Mouse (Mus musculus) limb, embryonic 10.5 days (tissue): Measurements from ENCODE around the gene H2-M10.6. TPM values are rescaled to one million over a fixed set of nuclear protein-coding genes. Genes with fewer than 3 reads are reported as not detected.

ENCODE experiments used
- DNase-seq: peaks from one replicate; pipeline ENCODE4 v3.0.0-alpha.2; 2017; ENCODE audit warnings: low spot score
- H3K27ac ChIP-seq: fragments of 300-500 bp; sonication (generic); 2 replicates; pipeline ENCODE4 v1.5.1; 2016; ENCODE audit warnings: mild to moderate bottlenecking
- H3K27me3 ChIP-seq: fragments of 300-500 bp; sonication (generic); 2 replicates; pipeline ENCODE4 v1.6.1; 2016; ENCODE audit warnings: low read depth, mild to moderate bottlenecking; ENCODE audit not compliant: poor library complexity, severe bottlenecking
- H3K36me3 ChIP-seq: fragments of 300-500 bp; sonication (generic); 2 replicates; pipeline ENCODE4 v1.6.1; 2016; ENCODE audit warnings: mild to moderate bottlenecking, moderate library complexity
- H3K4me1 ChIP-seq: fragments of 300-500 bp; sonication (generic); 2 replicates; pipeline ENCODE4 v1.6.1; 2016
- H3K4me3 ChIP-seq: fragments of 300-500 bp; sonication (generic); 2 replicates; pipeline ENCODE4 v1.5.1; 2016; ENCODE audit warnings: mild to moderate bottlenecking, moderate library complexity
- H3K9me3 ChIP-seq: fragments of 300-500 bp; sonication (generic); replicated peaks from 2 replicates; pipeline ENCODE4 v1.6.1; 2016; ENCODE audit warnings: mild to moderate bottlenecking
- WGBS: fragments of 180-500 bp; shearing (Covaris S2); methylation state at CpG from one replicate; pipeline ENCODE4 v1.1.7; 2016; 5-methylcytosine and 5-hydroxymethylcytosine counted together
- polyA plus RNA-seq: library from polyadenylated mRNA; unstranded; fragments of >200 nt; fragmentation: Nextera tagmentation; extraction: Ambion mirVana; gene quantifications from 2 replicates; pipeline ENCODE4 v1.2.1, GENCODE M21; 2016

The H2-M10.6 gene
- polyA plus RNA-seq, 1 experiment from 2014 or later = not detected

GRCm38 (mm10) chr17:36828488-36828887 lies 16.5 kb downstream of the H2-M10.6 start:
- no peaks in the 10 kb centered on the region for H3K27me3 ChIP-seq
- H3K36me3 ChIP-seq = no peaks in the 10 kb centered on the region
- H3K4me1 ChIP-seq = no peaks in the 10 kb centered on the region
- no peak overlapping the region for H3K4me3 ChIP-seq
- H3K9me3 ChIP-seq = no peaks in the 10 kb centered on the region
- no peak for DNase-seq
- WGBS = 92% methylated on average over 2 of the region's 2 CpGs
- no peak overlapping the region for H3K27ac ChIP-seq

GRCm38 (mm10) chr17:36830470-36830869 lies 18.5 kb downstream of the H2-M10.6 start:
- 85% methylated on average over 3 of the region's 3 CpGs for WGBS
- H3K27me3 ChIP-seq = no peaks in the 10 kb centered on the region
- DNase-seq = no peak

GRCm38 (mm10) chr17:36832694-36833093 lies 20.7 kb downstream of the H2-M10.6 start:
- H3K4me3 ChIP-seq = no peak overlapping the region
- no peak overlapping the region for H3K27ac ChIP-seq
- peaks cover 9% of the 10 kb centered on the region for H3K4me1 ChIP-seq
- H3K36me3 ChIP-seq = no peaks in the 10 kb centered on the region
- H3K9me3 ChIP-seq = no peaks in the 10 kb centered on the region
- H3K27me3 ChIP-seq = no peaks in the 10 kb centered on the region
- WGBS = 63% methylated on average over 4 of the region's 4 CpGs
- no peak for DNase-seq

More at GRCm38 (mm10) chr17:36830470-36830869, 18.5 kb downstream of the H2-M10.6 start:
- no peaks in the 10 kb centered on the region for H3K36me3 ChIP-seq
- no peak overlapping the region for H3K4me3 ChIP-seq
- no peaks in the 10 kb centered on the region for H3K4me1 ChIP-seq
- no peaks in the 10 kb centered on the region for H3K9me3 ChIP-seq
- no peak overlapping the region for H3K27ac ChIP-seq

- H3K9me3 ChIP-seq = no peaks in the 10 kb centered on the region
- DNase-seq = peak; percentile 48
- WGBS = 36% methylated on average over 12 of the region's 12 CpGs
- peak overlapping the region; percentile 76 for H3K4me3 ChIP-seq
- peaks cover 9% of the 10 kb centered on the region for H3K4me1 ChIP-seq
- H3K27me3 ChIP-seq = no peaks in the 10 kb centered on the region
- H3K27ac ChIP-seq = peak overlapping the region; percentile 95
- H3K36me3 ChIP-seq = no peaks in the 10 kb centered on the region
These were observed 23.8 kb downstream of the H2-M10.6 start for GRCm38 (mm10) chr17:36835591-36836426.

GRCm38 (mm10) chr17:36836427-36836812 lies 24.4 kb downstream of the H2-M10.6 start:
- WGBS = 21% methylated on average over 3 of the region's 3 CpGs
- Histone ChIP-seq H3K36me3 (no peaks in the 10 kb centered on the region), H3K27me3 (no peaks in the 10 kb centered on the region), H3K4me1 (peaks cover 9% of the 10 kb centered on the region), H3K9me3 (no peaks in the 10 kb centered on the region), H3K27ac (peak overlapping the region; percentile 95), H3K4me3 (peak overlapping the region; percentile 76)
- DNase-seq = no peak

GRCm38 (mm10) chr17:36836874-36837647 lies 25.1 kb downstream of the H2-M10.6 start, which contains the start of gene Trim26:
Gene Trim26, plus strand, starts transcription at chr17:36837134.
- peak; percentile 95 for DNase-seq
- Histone ChIP-seq H3K9me3 (no peaks in the 10 kb centered on the region), H3K4me1 (peaks cover 9% of the 10 kb centered on the region), H3K27me3 (no peaks in the 10 kb centered on the region), H3K4me3 (peak within 1 kb of the TSS; percentile 76), H3K36me3 (no peaks in the 10 kb centered on the region), H3K27ac (peak within 1 kb of the TSS; percentile 95)
- under 1% methylated on average over 55 of the region's 58 CpGs for WGBS

GRCm38 (mm10) chr17:36839001-36839400 lies 27.0 kb downstream of the H2-M10.6 start:
- Histone ChIP-seq H3K4me3 (no peak overlapping the region), H3K36me3 (no peaks in the 10 kb centered on the region), H3K4me1 (peaks cover 9% of the 10 kb centered on the region), H3K9me3 (no peaks in the 10 kb centered on the region), H3K27me3 (no peaks in the 10 kb centered on the region), H3K27ac (no peak overlapping the region)
- DNase-seq = no peak
- WGBS = 81% methylated on average over 5 of the region's 5 CpGs

- no peak for DNase-seq
- Histone ChIP-seq H3K4me1 (peaks cover 14% of the 10 kb centered on the region), H3K9me3 (no peaks in the 10 kb centered on the region), H3K27ac (no peak overlapping the region), H3K27me3 (no peaks in the 10 kb centered on the region), H3K4me3 (no peak overlapping the region), H3K36me3 (no peaks in the 10 kb centered on the region)
- WGBS = 78% methylated on average over 3 of the region's 3 CpGs
These were observed 28.0 kb downstream of the H2-M10.6 start for GRCm38 (mm10) chr17:36839931-36840330.

- Histone ChIP-seq H3K4me1 (peaks cover 11% of the 10 kb centered on the region), H3K36me3 (no peaks in the 10 kb centered on the region), H3K4me3 (no peak overlapping the region), H3K9me3 (no peaks in the 10 kb centered on the region), H3K27me3 (no peaks in the 10 kb centered on the region), H3K27ac (no peak overlapping the region)
- no peak for DNase-seq
These were observed 29.0 kb downstream of the H2-M10.6 start for GRCm38 (mm10) chr17:36840961-36841445.

- Histone ChIP-seq H3K27ac (no peak overlapping the region), H3K27me3 (no peaks in the 10 kb centered on the region), H3K9me3 (no peaks in the 10 kb centered on the region), H3K4me1 (peaks cover 5% of the 10 kb centered on the region; the same call in 1 of the 2 replicates), H3K36me3 (peaks cover 8% of the 10 kb centered on the region; the same call in 1 of the 2 replicates), H3K4me3 (no peak overlapping the region)
- no peak for DNase-seq
- WGBS = 84% methylated on average over 7 of the region's 7 CpGs
These were observed 31.7 kb downstream of the H2-M10.6 start for GRCm38 (mm10) chr17:36843696-36844095.

GRCm38 (mm10) chr17:36844286-36844719 lies 32.3 kb downstream of the H2-M10.6 start:
- H3K27ac ChIP-seq = no peak overlapping the region
- H3K27me3 ChIP-seq = no peaks in the 10 kb centered on the region
- H3K4me1 ChIP-seq = peaks cover 5% of the 10 kb centered on the region; the same call in 1 of the 2 replicates
- no peak for DNase-seq
- H3K9me3 ChIP-seq = no peaks in the 10 kb centered on the region
- H3K4me3 ChIP-seq = no peak overlapping the region
- peaks cover 8% of the 10 kb centered on the region; the same call in 1 of the 2 replicates for H3K36me3 ChIP-seq

GRCm38 (mm10) chr17:36844725-36845124 lies 32.8 kb downstream of the H2-M10.6 start:
- Histone ChIP-seq H3K4me3 (no peak overlapping the region), H3K27ac (no peak overlapping the region), H3K27me3 (no peaks in the 10 kb centered on the region), H3K4me1 (peaks cover 5% of the 10 kb centered on the region; the same call in 1 of the 2 replicates), H3K9me3 (no peaks in the 10 kb centered on the region), H3K36me3 (peaks cover 8% of the 10 kb centered on the region; the same call in 1 of the 2 replicates)
- no peak for DNase-seq
- 97% methylated on average over 1 of the region's 1 CpGs for WGBS

- Histone ChIP-seq H3K36me3 (peaks cover 43% of the 10 kb centered on the region), H3K27me3 (no peaks in the 10 kb centered on the region), H3K27ac (no peak overlapping the region), H3K9me3 (no peaks in the 10 kb centered on the region), H3K4me1 (peaks cover 5% of the 10 kb centered on the region; the same call in 1 of the 2 replicates), H3K4me3 (no peak overlapping the region)
- DNase-seq = no peak
- WGBS = 84% methylated on average over 5 of the region's 5 CpGs
These were observed 36.9 kb downstream of the H2-M10.6 start for GRCm38 (mm10) chr17:36848911-36849310.
